Mouse (Mus musculus) right cerebral cortex, postnatal 14 days (tissue): Measurements from ENCODE around the gene Ddx54.
A peak's percentile ranks its signal among the peaks of the same experiment; 100 is the strongest.

Source experiments
- DNase-seq: peaks from one replicate; pipeline ENCODE4 v3.0.0; 2022

Gene Ddx54

DNA sequence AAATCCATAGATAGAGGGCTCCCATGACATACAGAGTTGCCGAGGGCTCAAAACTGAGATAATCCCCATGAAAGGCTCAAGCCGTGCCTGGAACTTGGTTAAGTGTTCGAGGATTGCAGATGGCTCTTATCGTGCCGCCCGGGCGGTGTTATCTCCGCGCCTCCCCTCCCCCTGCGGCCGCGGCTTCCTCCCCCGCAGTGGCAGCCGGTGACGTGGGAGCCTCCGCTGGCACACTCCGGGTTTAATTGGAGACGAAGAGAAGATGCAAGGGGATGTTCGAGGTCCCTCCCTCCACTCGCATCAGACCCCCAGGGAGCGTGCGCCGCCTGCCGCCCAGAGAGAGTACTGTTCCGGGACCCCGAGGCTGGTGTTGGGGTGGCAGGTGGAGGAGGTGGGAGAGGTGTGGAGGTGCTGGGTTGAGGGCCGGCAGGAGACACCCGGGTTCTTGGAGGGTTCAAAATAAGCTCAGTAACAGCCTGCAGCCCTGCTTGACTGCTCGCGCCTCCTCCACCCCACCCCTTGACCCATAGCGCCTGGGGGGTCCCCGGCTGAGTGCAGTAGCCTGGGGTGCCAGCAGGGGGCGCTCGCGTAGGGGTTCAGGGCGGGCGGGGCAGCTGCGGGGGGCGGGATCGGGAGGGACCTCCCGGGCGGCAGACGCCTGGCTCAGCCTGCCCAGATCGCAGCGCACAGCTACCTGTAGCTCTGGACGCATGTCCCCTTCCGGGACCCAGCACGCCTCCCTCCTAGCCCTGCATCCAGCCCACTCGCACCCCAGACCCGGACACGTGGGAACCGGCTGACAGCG lies 36.2 kb downstream of the Ddx54 start, which contains the start of gene Rasal1:
TSS of gene Rasal1 (plus strand) at position 244 of the 805 bp plus-strand sequence.
- DNase-seq, result peak; percentile 86

DNA sequence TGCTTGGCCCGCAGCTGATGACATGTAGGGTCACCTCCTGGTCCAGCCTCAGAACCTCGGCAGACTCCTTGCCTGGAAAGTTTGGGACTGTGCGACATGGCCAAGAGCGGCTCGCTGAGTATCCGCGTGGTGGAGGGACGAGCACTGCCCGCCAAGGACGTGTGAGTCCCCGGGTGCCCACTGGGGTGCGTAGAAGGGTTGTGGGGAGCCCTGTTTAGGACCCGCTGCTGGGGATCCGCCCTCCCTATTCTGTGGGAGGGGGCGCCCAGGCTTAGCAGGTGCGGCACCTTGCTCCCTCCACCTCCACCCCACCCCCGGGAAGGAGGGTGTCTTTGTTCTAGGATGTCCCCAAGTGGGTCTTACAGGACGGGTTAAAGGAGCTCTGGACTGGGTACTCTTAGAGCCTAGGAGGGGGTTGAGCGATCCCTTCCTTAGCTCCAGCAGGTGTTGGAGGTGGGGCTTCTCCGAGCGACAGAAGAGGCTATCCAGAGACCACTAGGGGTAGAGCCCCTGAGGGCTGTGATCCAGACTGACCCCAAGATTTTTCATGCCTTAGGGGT lies 36.9 kb downstream of the Ddx54 start:
- DNase-seq, result peak; percentile 59

DNA sequence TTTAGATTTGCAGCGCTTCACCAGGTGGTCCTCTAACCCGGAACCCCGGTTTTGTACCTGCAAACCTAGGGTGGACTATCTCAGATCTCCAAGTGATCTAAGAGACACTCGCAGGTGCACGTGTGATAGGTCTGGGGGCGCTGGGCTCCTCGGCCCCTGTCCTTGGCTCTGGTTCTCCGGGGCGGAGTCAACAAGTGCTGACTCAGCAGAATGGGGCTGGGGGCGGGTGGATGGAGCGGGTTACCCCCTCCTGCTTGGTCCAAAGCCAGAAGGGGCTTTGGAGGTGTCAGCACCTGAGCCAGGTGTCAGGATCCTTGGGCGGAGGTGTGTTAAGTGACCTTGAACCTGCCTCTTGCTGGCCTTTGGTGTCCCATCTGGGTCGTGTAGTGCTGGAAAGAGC lies 37.4 kb downstream of the Ddx54 start:
- DNase-seq, result no peak

DNA sequence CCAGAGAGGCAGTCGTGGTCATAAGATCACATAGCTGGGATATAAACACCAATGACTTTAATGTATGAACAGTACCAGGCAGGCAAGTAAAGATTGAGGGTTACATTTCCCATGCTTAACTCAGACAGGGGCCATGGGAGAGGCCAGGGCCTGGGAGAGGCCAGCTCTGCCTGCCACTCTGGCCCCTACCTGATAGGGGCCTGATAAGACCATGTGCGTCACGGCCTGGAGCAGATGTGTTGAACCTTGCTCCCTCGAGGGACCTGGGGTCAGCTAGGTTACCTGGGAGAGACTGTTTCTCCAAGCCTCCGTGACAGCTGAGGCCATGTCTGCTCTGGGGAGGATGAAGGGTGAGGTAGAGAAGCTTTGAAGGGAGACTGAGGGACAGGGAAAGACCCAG lies 38.7 kb downstream of the Ddx54 start:
- DNase-seq, result no peak

DNA sequence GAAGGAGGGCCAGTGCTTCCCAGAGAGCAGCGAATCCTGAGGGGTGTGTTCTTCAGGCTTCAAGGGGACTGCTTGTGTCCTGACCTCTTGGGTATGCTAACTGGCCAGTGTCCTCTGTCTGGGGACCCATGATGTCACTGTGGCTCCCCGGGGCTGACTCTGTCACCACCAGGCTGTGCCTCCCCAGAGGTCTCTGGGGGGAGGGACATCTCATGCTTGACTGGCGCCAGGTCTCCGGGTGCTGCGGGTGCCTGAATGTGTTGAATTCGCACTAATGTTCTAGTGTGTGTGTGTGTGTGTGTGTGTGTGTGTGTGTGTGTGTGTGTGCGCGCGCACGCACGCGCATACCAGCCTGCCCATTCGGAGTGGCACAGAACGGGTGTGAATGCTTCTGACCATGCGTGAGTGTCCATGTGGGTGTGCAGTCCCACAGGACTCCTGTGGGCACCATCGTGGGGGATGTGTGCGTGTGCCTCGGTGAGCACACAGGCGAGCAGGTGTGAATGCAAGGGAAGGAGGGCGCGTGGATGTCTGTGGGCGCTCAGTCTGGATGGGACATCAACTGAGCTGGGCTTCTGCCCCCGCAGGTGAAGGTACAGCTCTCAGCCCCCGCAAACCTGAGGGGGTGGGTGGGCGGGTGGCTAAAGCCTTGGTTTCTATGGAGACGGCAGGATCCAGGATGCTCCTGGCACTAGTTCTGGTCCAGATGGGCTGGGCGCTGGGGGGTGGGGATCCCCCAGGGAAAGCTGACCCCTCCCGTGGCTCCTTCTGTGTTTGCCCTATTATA lies 40.6 kb downstream of the Ddx54 start:
- peak; percentile 32 for DNase-seq

DNA sequence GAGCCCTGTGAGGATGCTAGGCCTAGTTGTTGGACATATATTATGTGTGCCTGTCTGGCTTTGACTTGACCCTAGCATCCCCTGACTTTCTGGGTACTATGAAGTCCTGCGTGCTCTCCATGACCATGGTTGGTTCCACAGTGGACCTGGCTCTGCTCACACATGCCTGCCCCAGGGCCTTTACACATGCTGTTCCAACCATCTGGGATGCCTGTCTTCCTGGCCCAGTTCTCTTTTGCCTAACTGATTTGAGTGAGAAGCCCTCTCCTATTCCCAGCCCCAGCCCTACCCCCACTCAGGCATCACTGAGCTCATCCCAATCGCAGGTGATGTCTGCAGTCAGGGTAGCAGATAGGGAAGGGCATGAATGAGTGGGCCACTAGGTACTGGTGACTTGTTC lies 41.3 kb downstream of the Ddx54 start:
- DNase-seq, result no peak

DNA sequence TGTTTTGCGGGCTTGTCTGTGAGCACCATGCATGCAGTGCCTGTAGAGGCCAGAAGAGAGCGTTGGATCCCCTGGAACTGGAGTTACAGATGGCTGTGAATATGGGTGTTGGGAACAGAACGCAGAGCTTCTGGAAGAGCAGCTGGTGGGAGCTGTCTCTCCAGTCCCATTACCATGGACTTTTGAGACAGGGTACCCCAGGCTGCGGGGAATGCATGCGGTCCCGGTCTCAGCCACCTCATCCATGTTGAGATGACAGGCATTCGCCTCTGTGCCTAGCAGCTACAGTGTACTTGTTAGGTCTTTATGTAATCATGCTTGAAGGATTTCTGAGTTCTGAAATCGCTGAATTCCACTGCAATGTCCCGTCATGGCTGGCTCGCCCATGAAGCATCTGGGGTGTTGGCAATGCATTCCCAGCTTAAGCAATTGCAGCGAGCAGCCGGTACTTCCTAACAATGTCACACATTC lies 43.8 kb downstream of the Ddx54 start:
- DNase-seq, result peak; percentile 29

DNA sequence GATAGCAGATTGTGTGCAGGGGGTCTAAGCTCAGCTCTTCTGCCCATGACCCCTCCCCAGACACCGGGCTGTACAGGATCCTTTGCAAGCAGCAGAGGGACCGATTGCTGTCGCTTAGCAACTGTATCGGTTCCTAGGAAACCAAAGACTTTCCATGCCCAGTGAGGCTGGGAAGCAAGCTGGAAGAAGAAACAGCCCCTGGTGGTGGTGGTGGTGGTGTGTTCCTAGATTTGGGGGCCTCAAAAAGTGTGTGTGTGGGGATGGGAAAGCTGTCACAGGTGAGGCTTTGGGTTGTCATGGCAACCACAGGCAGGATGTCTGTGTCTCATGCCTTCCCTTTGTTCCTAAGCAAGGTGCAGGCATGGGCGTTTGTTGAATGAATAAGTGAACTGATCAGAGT lies 48.3 kb downstream of the Ddx54 start:
- DNase-seq, result peak; percentile 53

DNA sequence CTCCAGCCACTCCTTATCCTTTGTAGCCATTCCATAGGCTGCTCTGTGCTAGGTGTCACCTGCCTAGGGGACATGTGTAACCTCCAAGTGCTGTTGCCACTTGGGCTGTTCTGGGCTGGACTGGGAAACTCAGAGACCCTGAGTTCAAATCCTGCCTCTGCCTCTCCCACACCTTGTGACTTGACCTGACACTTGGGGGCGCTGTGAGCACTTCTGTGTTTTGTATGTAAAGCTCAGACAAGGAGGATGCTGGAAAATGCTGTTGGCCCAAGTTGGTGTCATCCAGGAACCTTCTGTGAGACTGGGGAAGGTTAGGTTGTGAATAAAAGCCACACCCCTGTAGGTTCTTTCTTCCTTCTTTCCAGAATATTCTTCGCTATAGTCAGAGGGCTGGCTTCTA lies 52.3 kb downstream of the Ddx54 start:
- DNase-seq, result peak; percentile 34

DNA sequence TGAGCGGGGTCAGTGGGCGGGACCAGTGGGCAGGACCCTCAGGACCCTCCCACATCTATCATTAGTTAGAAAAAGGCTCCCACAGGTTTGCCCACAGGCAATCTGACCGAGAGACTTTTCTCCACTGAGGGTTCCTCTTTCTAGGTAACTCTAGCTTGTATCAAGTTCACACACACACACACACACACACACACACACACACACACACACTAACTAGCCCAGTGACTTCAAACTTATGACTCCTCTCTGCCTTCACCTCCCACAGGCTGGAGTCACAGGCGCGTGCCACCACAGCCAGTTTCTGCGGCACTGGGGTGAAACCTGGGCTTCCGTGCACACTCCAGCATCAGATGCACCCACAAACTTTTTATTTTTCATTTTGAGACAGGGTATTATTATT lies 56.2 kb downstream of the Ddx54 start:
- no peak for DNase-seq

DNA sequence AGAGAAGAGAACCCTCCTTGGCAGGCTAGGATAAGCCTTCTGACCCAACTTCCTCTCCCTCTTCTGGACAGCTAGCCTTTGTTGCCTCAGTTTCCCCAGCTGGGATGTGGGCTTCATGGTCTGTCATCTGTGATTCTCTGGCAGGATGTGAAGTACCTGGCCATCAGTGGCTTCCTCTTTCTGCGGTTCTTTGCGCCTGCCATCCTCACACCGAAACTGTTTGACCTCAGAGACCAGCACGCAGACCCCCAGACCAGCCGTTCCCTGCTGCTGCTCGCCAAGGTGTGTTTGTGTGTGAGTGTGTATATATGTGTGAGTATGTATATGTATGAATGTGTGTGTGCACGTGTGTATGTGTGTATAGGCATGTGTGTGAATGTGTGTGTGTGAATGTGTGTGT lies 57.6 kb downstream of the Ddx54 start:
- DNase-seq, result no peak

DNA sequence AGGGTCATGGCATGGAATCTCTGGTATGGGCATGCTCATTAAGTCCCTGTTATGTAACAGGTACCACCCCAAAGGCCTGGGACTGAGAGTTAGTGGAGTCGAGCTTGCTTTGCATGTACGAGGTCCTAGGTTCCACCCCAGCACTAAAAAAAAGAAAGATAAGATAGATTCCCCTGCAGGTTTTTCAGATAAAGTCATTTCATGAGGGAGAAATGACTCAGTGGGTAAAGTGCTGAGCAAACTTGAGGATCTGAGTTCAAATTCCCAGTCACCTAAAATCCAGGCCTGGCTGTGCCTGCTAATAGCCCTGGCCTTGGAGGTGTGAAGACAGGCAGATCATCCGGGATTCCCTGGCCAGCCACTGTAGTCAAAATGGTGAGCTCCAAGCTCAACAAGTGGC lies 59.3 kb downstream of the Ddx54 start:
- no peak for DNase-seq

DNA sequence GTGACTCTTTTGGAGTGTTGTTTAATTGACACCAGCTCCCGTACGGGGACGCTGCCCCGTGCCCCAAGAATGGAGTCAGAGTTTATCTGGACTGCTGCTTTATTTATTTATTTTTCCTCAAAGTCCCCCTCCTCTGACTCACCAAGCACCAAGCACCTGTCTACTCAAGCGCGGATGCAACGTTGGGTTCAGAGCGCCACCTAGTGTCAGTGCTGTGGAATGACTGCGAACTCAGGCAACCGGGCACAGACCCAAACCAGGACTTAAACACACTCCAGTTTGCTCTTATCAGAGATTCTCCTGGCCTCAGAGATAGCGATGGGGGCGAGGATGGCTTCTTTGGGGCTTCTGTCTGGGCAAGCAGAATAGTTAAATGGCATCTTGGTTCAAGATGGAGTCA lies 61.1 kb downstream of the Ddx54 start:
- peak; percentile 66 for DNase-seq

DNA sequence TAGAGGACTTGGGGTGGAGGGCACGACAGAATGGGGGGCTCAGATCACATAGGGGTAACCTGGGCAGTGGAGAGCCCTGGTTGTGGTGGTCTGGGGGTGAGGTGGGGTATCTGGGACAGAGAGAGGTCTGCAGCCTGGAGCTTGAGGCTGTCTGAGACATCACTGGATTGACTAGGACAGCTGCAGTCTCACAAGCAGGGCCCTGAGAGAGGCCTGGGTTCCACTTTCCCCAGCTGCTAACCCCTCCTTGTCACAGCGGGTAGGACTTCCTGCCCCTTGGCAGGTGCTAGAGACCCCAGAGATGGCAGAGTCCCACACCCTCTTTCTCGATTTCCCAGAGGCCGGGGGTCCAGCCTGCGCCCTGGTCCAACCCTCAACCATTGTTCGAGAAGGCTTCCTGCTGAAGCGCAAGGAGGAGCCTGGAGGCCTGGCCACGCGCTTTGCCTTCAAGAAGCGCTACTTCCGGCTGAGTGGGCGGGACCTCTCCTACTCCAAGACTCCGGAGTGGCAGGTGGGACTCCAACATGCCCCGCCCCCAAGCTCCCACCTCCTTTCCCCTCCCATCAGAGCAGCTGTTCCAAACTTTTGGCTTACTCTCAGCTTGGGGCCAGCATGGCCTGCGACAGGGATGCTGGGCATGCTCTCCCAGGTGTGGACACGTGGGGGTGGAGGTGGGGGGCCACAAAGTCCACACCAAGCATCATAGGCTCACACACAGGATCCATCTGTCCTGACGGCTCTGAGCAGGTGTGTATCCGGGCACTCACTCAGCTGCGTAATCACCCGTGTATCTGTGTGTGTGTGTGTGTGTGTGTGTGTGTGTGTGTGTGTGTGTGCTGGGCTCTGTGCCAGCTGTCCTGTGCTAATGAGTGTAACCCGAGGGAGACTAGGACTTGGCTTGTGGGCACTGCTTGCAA lies 61.9 kb downstream of the Ddx54 start:
- peak; percentile 53 for DNase-seq

DNA sequence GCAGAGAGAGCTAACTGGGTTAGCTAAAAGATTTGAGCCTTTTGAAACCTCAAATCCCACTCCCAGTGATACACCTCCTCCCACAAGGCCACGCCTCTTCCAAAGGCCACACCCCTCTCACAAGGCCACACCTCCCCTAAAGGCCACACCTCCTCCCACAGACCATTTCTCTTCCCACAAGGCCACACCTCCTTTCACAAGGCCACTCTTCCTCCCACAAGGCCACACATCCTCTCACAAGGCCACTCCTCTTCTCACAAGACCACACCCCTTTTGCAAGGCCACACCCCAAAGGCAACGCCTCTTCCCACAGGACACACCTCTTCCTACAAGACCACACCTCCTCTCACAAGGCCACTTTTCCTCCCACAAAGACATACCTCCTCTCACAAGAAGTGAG lies 65.0 kb downstream of the Ddx54 start:
- no peak for DNase-seq
